Mouse (Mus musculus): ENCODE results near the gene Polr2j. TPM values are rescaled to one million over a fixed set of nuclear protein-coding genes. Genes with fewer than 3 reads are reported as not detected.

Polr2j gene
- polyA plus RNA-seq, 1 experiment from 2014 or later, result 269 TPM

GRCm38 (mm10) chr5:136082345-136082744 lies 34.1 kb upstream of the Polr2j start:
- H3K27me3 ChIP-seq (replicated peaks; ENCODE audit: control insufficient read depth, insufficient read depth, low read length), result no peaks in the 10 kb centered on the region
- no peak overlapping the region for H3K27ac ChIP-seq (ENCODE audit: low read depth)
- DNase-seq (ENCODE audit: low spot score) (no peak), ATAC-seq (replicated peaks; ENCODE audit: low FRiP score, low TSS enrichment, low read depth) (no peak)
- no peaks in the 10 kb centered on the region for H3K9me3 ChIP-seq (ENCODE audit: control insufficient read depth, low read length)
- 0 out of 2 replicates have a peak, but pooled peaks cover 3% of the 10 kb centered on the region for H3K4me1 ChIP-seq (replicated peaks; ENCODE audit: control insufficient read depth, insufficient read depth, low read length)
- no peaks in the 10 kb centered on the region for H3K36me3 ChIP-seq (ENCODE audit: control insufficient read depth, insufficient read depth, low read length)
- H3K9ac ChIP-seq (ENCODE audit: low read length), result no peak overlapping the region
- H3K4me2 ChIP-seq (ENCODE audit: low read length), result no peak overlapping the region
- no peak overlapping the region for H3K4me3 ChIP-seq (ENCODE audit: low read depth, low read length)
- 71% methylated on average over 4 of the region's 4 CpGs for WGBS

- no peaks in the 10 kb centered on the region for H3K9me3 ChIP-seq (ENCODE audit: control insufficient read depth, low read length)
- H3K4me3 ChIP-seq (ENCODE audit: low read depth, low read length), result peak within 1 kb of the TSS; percentile 63
- H3K4me2 ChIP-seq (ENCODE audit: low read length), result peak within 1 kb of the TSS; percentile 96
- 0 out of 2 replicates have a peak, but pooled peaks cover 3% of the 10 kb centered on the region for H3K4me1 ChIP-seq (replicated peaks; ENCODE audit: control insufficient read depth, insufficient read depth, low read length)
- H3K36me3 ChIP-seq (ENCODE audit: control insufficient read depth, insufficient read depth, low read length), result no peaks in the 10 kb centered on the region
- H3K27ac ChIP-seq (ENCODE audit: low read depth), result 0 out of 2 replicates have a peak within 1 kb of the TSS, but pooled peaks have one; percentile 19
- WGBS, result 0% methylated on average over 27 of the region's 28 CpGs
- no peaks in the 10 kb centered on the region for H3K27me3 ChIP-seq (replicated peaks; ENCODE audit: control insufficient read depth, insufficient read depth, low read length)
- ATAC-seq (replicated peaks; ENCODE audit: low FRiP score, low TSS enrichment, low read depth) (peak; percentile 94), DNase-seq (ENCODE audit: low spot score) (peak; percentile 92)
- peak within 1 kb of the TSS; percentile 54 for H3K9ac ChIP-seq (ENCODE audit: low read length)
Measured at GRCm38 (mm10) chr5:136083669-136084107, 32.7 kb upstream of the Polr2j start, which contains the start of gene Rasa4. TSS of gene Rasa4 (plus strand) at chr5:136083916.

DNA sequence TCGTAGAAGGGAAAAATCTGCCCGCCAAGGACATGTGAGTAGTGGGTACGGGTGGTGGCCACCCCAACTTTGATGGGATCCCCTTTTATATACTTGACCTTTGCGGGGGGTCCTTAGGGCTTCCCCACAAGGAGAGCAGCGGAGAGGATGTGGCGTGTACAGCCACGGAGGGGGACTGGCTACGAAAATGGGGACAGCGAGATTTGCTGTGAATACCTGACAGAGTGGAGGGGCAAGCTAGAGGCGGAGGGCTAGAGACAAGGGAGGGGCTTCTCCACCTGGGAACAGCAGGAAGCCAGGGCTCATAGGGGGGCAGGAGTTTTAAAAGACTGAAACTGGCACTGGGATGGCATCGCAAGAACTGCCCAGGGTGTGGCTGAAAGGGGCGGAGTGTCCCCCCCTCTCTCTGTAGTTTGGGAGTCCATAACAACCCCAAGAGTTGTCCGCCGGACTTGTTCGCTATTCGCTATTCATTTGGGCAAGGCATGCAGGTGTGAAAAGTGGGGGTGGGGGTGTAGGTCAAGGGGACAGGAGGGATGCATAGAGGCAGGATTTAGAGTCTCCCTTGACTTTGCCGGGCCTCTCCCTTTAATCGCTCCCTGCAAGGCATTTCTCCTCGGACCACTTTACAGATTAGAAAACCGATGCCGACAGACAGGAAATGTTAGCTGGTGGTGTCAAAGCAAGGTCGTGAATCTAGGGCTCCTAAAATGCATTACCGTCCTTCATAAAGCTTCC lies 32.1 kb upstream of the Polr2j start:
- 0 out of 2 replicates have a peak overlapping the region, but pooled peaks have one; percentile 19 for H3K27ac ChIP-seq (ENCODE audit: low read depth)
- 0 out of 2 replicates have a peak, but pooled peaks cover 3% of the 10 kb centered on the region for H3K4me1 ChIP-seq (replicated peaks; ENCODE audit: control insufficient read depth, insufficient read depth, low read length)
- H3K9ac ChIP-seq (ENCODE audit: low read length), result peak overlapping the region; percentile 54
- no peaks in the 10 kb centered on the region for H3K9me3 ChIP-seq (ENCODE audit: control insufficient read depth, low read length)
- no peaks in the 10 kb centered on the region for H3K27me3 ChIP-seq (replicated peaks; ENCODE audit: control insufficient read depth, insufficient read depth, low read length)
- no peaks in the 10 kb centered on the region for H3K36me3 ChIP-seq (ENCODE audit: control insufficient read depth, insufficient read depth, low read length)
- ATAC-seq (replicated peaks; ENCODE audit: low FRiP score, low TSS enrichment, low read depth), result peak; percentile 22
- 2% methylated on average over 23 of the region's 23 CpGs for WGBS
- peak overlapping the region; percentile 96 for H3K4me2 ChIP-seq (ENCODE audit: low read length)
- peak; percentile 58 for DNase-seq (ENCODE audit: low spot score)
- H3K4me3 ChIP-seq (ENCODE audit: low read depth, low read length), result peak overlapping the region; percentile 63

DNA sequence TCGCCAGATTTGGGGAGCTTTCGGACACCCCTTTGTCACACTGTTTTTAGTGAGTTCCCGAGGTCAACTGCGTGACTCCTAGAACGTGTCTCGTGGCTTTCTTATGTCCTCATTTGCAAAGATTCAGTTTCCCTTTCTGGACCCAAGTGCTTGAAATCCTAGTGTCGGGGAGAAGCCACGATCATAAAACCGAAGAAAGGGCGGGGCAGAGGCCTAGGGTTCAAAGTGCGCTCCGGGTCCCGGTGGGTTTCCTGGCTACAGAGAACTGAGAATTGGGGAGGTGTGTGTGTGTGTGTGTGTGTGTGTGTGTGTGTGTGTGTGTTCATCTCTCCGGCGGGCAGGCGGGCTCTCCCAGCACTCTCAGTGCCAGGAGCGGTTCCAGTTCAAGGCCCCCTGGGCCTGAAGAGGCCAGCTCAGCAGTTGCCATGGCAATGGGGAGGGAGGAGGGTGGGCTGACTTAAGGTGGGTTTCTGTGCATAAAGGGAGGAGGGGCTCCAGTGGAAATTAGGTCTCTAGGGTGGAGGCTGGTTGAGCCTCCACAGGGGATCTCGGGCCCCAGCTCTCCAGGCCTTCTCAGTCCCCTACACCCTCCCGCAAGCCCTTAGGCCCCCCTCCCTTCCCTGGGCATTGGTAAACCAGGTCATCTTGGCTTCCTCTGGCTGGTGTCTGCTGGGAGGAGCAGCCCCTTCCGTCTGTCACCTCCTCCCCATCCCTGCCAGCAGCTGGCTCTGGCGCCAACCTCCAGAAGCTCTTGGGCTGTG lies 31.4 kb upstream of the Polr2j start:
- ATAC-seq (replicated peaks; ENCODE audit: low FRiP score, low TSS enrichment, low read depth), result no peak; the same call in 1 of the 2 replicates
- Histone ChIP-seq H3K27me3 (replicated peaks; ENCODE audit: control insufficient read depth, insufficient read depth, low read length) (no peaks in the 10 kb centered on the region), H3K4me3 (ENCODE audit: low read depth, low read length) (peak overlapping the region; percentile 63), H3K9me3 (ENCODE audit: control insufficient read depth, low read length) (no peaks in the 10 kb centered on the region), H3K4me1 (replicated peaks; ENCODE audit: control insufficient read depth, insufficient read depth, low read length) (0 out of 2 replicates have a peak, but pooled peaks cover 3% of the 10 kb centered on the region), H3K36me3 (ENCODE audit: control insufficient read depth, insufficient read depth, low read length) (no peaks in the 10 kb centered on the region), H3K27ac (ENCODE audit: low read depth) (no peak overlapping the region), H3K4me2 (ENCODE audit: low read length) (peak overlapping the region; percentile 96), H3K9ac (ENCODE audit: low read length) (0 out of 2 replicates have a peak overlapping the region, but pooled peaks have one; percentile 7)
- DNase-seq (ENCODE audit: low spot score), result peak; percentile 71
- WGBS, result 13% methylated on average over 21 of the region's 21 CpGs

- H3K9me3 ChIP-seq (ENCODE audit: control insufficient read depth, low read length), result no peaks in the 10 kb centered on the region
- no peak for ATAC-seq (replicated peaks; ENCODE audit: low FRiP score, low TSS enrichment, low read depth)
- H3K4me2 ChIP-seq (ENCODE audit: low read length), result no peak overlapping the region
- no peak overlapping the region for H3K9ac ChIP-seq (ENCODE audit: low read length)
- peaks cover 8% of the 10 kb centered on the region; the same call in 1 of the 2 replicates for H3K36me3 ChIP-seq (ENCODE audit: control insufficient read depth, insufficient read depth, low read length)
- no peak for DNase-seq (ENCODE audit: low spot score)
- 86% methylated on average over 8 of the region's 8 CpGs for WGBS
- H3K4me1 ChIP-seq (replicated peaks; ENCODE audit: control insufficient read depth, insufficient read depth, low read length), result 0 out of 2 replicates have a peak, but pooled peaks cover 3% of the 10 kb centered on the region
- H3K27ac ChIP-seq (ENCODE audit: low read depth), result no peak overlapping the region
- H3K27me3 ChIP-seq (replicated peaks; ENCODE audit: control insufficient read depth, insufficient read depth, low read length), result no peaks in the 10 kb centered on the region
- H3K4me3 ChIP-seq (ENCODE audit: low read depth, low read length), result no peak overlapping the region
Measured at GRCm38 (mm10) chr5:136086290-136086689, 30.1 kb upstream of the Polr2j start.

GRCm38 (mm10) chr5:136088821-136089575 lies 27.4 kb upstream of the Polr2j start:
- Histone ChIP-seq H3K27me3 (replicated peaks; ENCODE audit: control insufficient read depth, insufficient read depth, low read length) (no peaks in the 10 kb centered on the region), H3K9ac (ENCODE audit: low read length) (no peak overlapping the region), H3K4me2 (ENCODE audit: low read length) (no peak overlapping the region), H3K36me3 (ENCODE audit: control insufficient read depth, insufficient read depth, low read length) (peaks cover 8% of the 10 kb centered on the region; the same call in 1 of the 2 replicates), H3K4me1 (replicated peaks; ENCODE audit: control insufficient read depth, insufficient read depth, low read length) (0 out of 2 replicates have a peak, but pooled peaks cover 3% of the 10 kb centered on the region), H3K4me3 (ENCODE audit: low read depth, low read length) (no peak overlapping the region), H3K27ac (ENCODE audit: low read depth) (no peak overlapping the region), H3K9me3 (ENCODE audit: control insufficient read depth, low read length) (no peaks in the 10 kb centered on the region)
- no peak for ATAC-seq (replicated peaks; ENCODE audit: low FRiP score, low TSS enrichment, low read depth)
- no peak for DNase-seq (ENCODE audit: low spot score)
- 24% methylated on average over 14 of the region's 14 CpGs for WGBS

GRCm38 (mm10) chr5:136091927-136092326 lies 24.5 kb upstream of the Polr2j start:
- DNase-seq (ENCODE audit: low spot score) (no peak), ATAC-seq (replicated peaks; ENCODE audit: low FRiP score, low TSS enrichment, low read depth) (no peak)
- Histone ChIP-seq H3K27me3 (replicated peaks; ENCODE audit: control insufficient read depth, insufficient read depth, low read length) (no peaks in the 10 kb centered on the region), H3K4me3 (ENCODE audit: low read depth, low read length) (no peak overlapping the region), H3K9ac (ENCODE audit: low read length) (no peak overlapping the region), H3K9me3 (ENCODE audit: control insufficient read depth, low read length) (no peaks in the 10 kb centered on the region), H3K27ac (ENCODE audit: low read depth) (no peak overlapping the region), H3K4me1 (replicated peaks; ENCODE audit: control insufficient read depth, insufficient read depth, low read length) (no peaks in the 10 kb centered on the region), H3K4me2 (ENCODE audit: low read length) (no peak overlapping the region), H3K36me3 (ENCODE audit: control insufficient read depth, insufficient read depth, low read length) (peaks cover 8% of the 10 kb centered on the region; the same call in 1 of the 2 replicates)
- WGBS, result 72% methylated on average over 5 of the region's 5 CpGs

Measured in intestine, embryonic 14.5 days (tissue).